Mouse (Mus musculus): Measurements from ENCODE around the gene Zranb2.

The Zranb2 gene

DNA sequence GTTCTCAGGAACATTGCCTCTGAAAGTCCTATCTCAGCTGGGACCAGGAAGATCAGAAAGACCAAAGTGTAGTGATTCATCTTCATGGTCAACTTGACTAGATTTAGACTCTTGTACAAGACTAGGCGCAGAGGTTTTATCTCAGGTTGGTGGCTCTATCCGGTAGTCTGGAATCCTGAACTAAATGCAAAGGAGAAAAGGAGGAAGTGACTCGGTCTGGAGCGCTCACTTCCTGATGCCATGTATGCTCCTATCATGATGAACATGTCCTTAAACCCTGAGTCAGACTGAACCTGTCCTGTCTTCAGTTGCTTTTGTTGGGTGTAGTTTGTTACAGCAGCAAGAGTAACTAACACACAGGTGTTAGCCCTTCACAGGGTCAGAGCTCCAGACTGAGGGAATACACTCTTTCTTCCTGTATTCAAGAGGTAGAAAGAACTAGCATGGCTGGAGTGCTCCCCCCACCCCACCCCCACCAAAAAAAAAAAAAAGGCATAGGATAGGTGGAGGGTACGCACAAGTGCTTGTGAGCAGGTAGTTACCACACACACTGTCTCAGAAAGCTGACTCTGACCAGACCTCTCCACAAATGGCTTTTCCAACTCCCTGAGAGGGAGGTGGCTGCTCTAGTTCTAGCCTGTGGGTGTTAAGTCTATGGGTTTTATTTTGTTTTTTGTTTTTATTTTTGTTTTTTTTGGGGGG, 44.7 kb downstream of the Zranb2 start:
- DNase-seq (ENCODE audit: low spot score): no peak

DNA sequence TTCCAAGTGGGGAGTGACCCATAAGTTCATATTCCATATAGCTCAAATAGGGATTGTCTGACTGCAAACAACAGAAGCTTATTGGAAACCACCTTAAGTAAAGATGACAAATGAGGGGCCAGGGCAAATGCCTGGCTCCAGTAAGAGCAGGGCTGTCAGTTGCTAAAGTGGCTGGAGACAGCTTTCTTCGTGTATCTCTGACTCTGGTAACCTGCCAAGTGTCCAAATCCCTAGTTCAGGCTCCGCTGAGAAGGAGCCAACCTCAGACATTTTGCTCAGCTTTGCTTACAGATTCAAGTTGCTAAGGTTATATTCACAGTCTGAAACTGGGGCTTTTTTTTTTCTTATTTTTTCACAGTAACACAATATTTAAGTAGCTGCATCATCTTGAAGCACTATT, 45.4 kb downstream of the Zranb2 start:
- no peak for DNase-seq (ENCODE audit: low spot score)

DNA sequence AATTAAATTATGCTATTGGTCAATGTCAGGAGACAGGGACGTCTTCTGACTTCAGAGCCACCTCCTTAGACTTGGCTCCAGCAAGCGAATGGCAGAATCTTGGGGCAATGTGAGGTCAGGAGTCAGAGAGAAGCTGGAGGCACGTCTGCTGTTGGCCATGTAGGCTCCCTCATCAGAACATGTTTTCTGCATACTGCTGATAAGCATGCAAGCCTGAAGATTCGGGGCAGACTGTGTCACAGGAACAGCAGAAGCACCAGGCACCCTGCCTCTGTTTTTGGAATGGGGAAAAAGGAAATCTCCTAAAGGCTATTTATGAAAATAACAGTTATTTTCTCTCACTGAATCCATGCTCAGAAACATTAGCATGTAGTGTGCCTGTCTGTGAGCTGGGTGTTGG, 46.3 kb downstream of the Zranb2 start:
- DNase-seq (ENCODE audit: low spot score): no peak

DNA sequence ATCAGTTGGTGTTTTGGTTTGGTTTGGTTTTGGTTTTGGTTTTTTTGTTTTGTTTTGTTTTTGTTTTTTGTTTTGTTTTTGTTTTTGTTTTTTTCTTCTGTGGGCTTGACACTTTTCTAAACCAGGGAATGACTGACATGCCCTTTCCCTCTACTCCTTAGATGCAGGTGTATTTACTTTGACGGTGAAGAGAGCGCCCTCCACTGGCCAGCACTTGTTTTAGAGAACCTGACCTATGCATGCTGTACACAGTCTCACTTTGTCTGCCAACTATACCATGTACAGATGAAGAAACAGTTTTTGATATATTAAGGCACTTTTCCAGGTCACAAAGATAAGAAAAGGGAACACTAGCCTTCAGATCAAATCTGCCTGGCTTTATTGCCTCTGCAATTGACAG, 47.8 kb downstream of the Zranb2 start:
- DNase-seq (ENCODE audit: low spot score): no peak

DNA sequence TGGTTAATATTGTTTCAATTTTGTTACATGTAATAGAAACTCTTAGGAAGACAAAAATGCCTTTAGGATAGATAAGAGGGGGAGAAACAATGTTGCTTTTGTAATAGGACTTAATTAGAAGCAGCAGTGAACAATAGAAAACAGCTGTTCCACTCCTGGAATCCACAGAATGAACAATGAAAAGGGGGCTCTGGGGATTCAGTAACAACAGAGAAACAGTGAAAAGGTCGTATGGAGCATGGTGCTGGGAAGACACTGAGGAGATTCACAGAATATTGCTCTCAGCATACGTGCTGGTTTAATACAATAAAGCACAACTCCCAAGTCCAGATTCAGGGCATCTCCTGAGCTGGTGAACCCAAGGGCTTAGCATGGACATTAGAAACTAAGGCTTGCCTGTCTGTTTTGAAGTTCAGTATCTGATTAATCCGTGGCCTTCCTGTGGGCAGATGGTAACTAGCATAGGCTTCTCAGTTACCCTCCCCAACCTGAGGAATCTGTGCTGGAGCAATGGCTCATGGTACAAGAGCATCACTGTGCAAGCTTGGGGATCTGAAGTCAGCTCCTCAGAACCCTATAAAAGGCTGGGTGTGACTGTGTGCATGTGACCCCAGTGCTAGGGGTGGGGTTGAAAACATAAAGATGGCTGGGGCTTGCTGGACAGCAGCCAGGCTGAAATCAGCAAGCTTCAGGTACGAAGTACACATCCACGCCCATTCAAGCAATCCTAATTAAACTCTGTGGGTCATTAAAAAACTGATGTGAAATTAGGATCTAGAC, 48.9 kb downstream of the Zranb2 start:
- no peak for DNase-seq (ENCODE audit: low spot score)

DNA sequence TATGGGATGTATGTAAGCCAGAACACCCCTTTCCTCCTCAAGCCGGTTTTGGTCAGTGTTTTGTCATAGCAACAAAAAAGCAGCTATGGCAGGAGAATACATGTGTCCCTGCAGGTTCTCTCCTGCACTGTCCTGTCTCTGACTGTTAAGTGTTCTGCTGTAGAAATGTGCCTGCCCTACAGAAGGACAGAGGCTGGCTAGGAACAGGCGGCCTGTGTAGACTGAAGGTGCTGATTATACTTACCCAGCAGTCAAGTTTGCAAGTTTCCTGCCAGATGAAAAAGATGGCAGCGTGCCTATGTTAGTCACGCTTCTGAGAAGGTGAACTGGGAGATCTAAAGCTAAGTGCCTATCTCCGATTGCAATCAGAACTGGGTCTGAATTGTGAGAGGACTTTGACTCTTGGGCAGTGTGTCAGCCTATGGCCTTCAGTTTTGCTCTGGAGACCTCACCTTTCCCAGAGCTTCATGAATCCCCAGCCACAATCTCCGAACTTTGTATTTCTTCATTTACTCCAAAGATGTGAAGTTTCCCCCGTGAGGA, 63.9 kb downstream of the Zranb2 start:
- DNase-seq (ENCODE audit: low spot score): no peak

All from ovary, adult 18-20 months (tissue).